Mouse (Mus musculus): ENCODE data around the gene Zfp36l1.

DNA sequence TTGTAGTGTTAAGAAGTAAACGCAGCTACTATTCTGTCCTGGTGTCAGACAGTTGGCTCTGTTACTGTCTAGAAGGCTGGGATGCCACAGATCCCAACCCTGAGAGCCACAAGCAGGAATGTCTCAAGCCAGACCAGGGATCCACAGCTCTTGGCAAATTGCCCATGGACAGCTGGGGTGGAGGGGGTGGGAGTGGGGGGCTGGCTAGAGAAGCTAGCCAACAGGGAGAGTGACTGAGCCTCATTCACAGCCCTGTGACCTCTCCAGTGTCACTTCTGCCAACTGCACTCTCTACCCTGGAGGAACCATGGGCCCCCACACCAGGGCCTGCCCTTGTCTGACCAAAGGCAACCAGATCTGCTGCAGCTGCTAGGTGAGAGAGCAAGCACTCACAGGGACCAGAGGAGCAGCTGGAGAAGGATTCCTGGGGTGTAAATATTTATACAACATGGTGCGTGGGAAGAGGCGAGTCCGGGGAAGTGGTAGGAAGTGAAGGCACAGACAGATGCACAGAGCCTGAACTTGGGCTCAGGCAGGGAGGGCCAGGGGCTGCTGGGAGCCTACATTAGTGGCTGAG, 10.5 kb upstream of the Zfp36l1 start:
- no peak for TF ChIP-seq CTCF (IDR thresholded peaks at IDR 0.05; ENCODE audit: extremely low read depth, insufficient read depth, insufficient read length, insufficient replicate concordance)
- no peak for TF ChIP-seq POLR2A (IDR thresholded peaks at IDR 0.05; ENCODE audit: low read depth, low read length)

Data from spleen, adult 2 months (tissue).